Mouse (Mus musculus) forebrain, embryonic 13.5 days (tissue): ENCODE results near the gene Lrmda. TPM values are rescaled to one million over a fixed set of nuclear protein-coding genes. Genes with fewer than 3 reads are reported as not detected.
A peak's percentile ranks its signal among the peaks of the same experiment; 100 is the strongest.

Experiments
- ATAC-seq: fragments of 200-750 bp; cut with Nextera tagmentation; 2 replicates; pipeline ENCODE4 v1.8.0; 2017
- H3K27ac ChIP-seq: fragments of 300-500 bp; sonication (generic); 2 replicates; pipeline ENCODE4 v1.5.1; 2015; ENCODE audit warnings: inconsistent platforms, mild to moderate bottlenecking, moderate library complexity
- H3K27me3 ChIP-seq: fragments of 300-500 bp; sonication (generic); 2 replicates; pipeline ENCODE4 v1.6.1; 2015; ENCODE audit warnings: mild to moderate bottlenecking, inconsistent platforms
- H3K36me3 ChIP-seq: fragments of 300-500 bp; sonication (generic); 2 replicates; pipeline ENCODE4 v1.6.1; 2015; ENCODE audit warnings: mild to moderate bottlenecking, inconsistent platforms; ENCODE audit not compliant: poor library complexity, severe bottlenecking
- H3K4me1 ChIP-seq: fragments of 300-500 bp; sonication (generic); 2 replicates; pipeline ENCODE4 v1.6.1; 2015; ENCODE audit warnings: inconsistent platforms
- H3K4me2 ChIP-seq: fragments of 300-500 bp; sonication (generic); 2 replicates; pipeline ENCODE4 v1.6.1; 2015; ENCODE audit warnings: inconsistent platforms, mild to moderate bottlenecking, moderate library complexity
- H3K4me3 ChIP-seq: fragments of 300-500 bp; sonication (generic); 2 replicates; pipeline ENCODE4 v1.5.1; 2015; ENCODE audit warnings: mild to moderate bottlenecking, inconsistent platforms
- H3K9ac ChIP-seq: fragments of 300-500 bp; sonication (generic); 2 replicates; pipeline ENCODE4 v1.6.1; 2015; ENCODE audit warnings: mild to moderate bottlenecking, inconsistent platforms
- H3K9me3 ChIP-seq: fragments of 300-500 bp; sonication (generic); replicated peaks from 2 replicates; pipeline ENCODE4 v1.6.1; 2016; ENCODE audit warnings: inconsistent platforms
- WGBS: fragments of 180-500 bp; shearing (Covaris S2); methylation state at CpG from one replicate; pipeline ENCODE4 v1.1.7; 2015; 5-methylcytosine and 5-hydroxymethylcytosine counted together
- polyA plus RNA-seq: library from polyadenylated mRNA; unstranded; fragments of >200 nt; fragmentation: Nextera tagmentation; extraction: Ambion mirVana; gene quantifications from 2 replicates; pipeline ENCODE4 v1.2.1, GENCODE M21; 2015

Gene Lrmda
- polyA plus RNA-seq, 1 experiment from 2014 or later, result not detected

- peaks cover 11% of the 10 kb centered on the region for H3K4me1 ChIP-seq
- H3K27me3 ChIP-seq, result peaks cover 71% of the 10 kb centered on the region
- H3K27ac ChIP-seq, result no peak overlapping the region
- no peak overlapping the region for H3K9ac ChIP-seq
- H3K36me3 ChIP-seq, result no peaks in the 10 kb centered on the region
- no peak overlapping the region for H3K4me3 ChIP-seq
- no peaks in the 10 kb centered on the region for H3K9me3 ChIP-seq
- peak; percentile 58 for ATAC-seq
- WGBS, result 26% methylated on average over 2 of the region's 2 CpGs
- no peak overlapping the region for H3K4me2 ChIP-seq
Observed at GRCm38 (mm10) chr14:22020885-22021284, 1.4 kb downstream of the Lrmda start.

DNA sequence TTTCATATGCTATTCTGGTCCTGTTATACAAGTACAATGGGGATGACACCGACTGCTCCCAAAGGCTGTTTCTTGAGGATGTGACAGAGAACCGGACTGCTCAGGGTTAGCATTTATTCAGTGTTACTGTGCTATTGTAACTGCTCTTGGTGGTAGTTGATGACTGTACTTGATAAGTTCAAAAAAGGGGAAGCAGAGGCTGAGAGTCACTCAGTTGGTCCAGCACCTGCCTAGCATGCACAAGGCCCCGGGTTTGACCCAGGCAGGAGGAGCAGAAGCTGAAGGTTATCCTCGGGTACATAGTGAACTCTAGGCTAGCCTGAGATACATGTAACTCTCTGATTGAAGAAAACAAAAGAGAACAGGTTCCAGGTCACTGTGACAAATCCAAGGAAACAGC lies 4.0 kb downstream of the Lrmda start:
- H3K27ac ChIP-seq, result no peak overlapping the region
- no peak overlapping the region for H3K4me3 ChIP-seq
- WGBS, result 79% methylated on average over 4 of the region's 4 CpGs
- ATAC-seq, result no peak
- no peak overlapping the region for H3K9ac ChIP-seq
- H3K27me3 ChIP-seq, result peaks cover 48% of the 10 kb centered on the region
- H3K36me3 ChIP-seq, result no peaks in the 10 kb centered on the region
- H3K4me1 ChIP-seq, result peaks cover 11% of the 10 kb centered on the region
- H3K9me3 ChIP-seq, result no peaks in the 10 kb centered on the region
- no peak overlapping the region for H3K4me2 ChIP-seq

- peak overlapping the region; percentile 8; the same call in 1 of the 2 replicates for H3K4me2 ChIP-seq
- H3K4me1 ChIP-seq, result peaks cover 31% of the 10 kb centered on the region
- ATAC-seq, result no peak; the same call in 1 of the 2 replicates
- H3K4me3 ChIP-seq, result no peak overlapping the region
- 12% methylated on average over 3 of the region's 3 CpGs for WGBS
- H3K27ac ChIP-seq, result no peak overlapping the region
- H3K9me3 ChIP-seq, result no peaks in the 10 kb centered on the region
- H3K36me3 ChIP-seq, result no peaks in the 10 kb centered on the region
- peaks cover 75% of the 10 kb centered on the region for H3K27me3 ChIP-seq
- H3K9ac ChIP-seq, result no peak overlapping the region
Observed at GRCm38 (mm10) chr14:22035900-22036299, 16.4 kb downstream of the Lrmda start.

DNA sequence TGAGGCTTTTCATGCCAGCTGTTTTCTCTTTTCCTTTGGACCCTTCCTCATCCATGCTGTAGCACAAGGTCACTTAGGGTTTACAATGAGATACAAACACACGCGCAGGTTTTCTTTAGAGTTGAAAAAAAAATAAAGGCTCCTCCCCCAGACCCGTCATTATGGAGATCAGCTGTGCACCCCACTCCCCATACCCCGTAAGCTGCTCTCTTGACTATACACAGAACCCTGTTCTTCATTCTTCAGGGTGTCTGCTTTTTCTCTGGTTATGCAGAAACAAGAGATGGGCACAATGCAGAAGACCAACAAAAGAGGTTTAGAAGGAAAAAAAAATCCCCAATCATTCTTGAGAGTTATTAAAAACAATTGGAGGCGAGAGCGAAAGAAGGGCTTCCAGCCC lies 16.8 kb downstream of the Lrmda start:
- peaks cover 31% of the 10 kb centered on the region for H3K4me1 ChIP-seq
- H3K36me3 ChIP-seq, result no peaks in the 10 kb centered on the region
- WGBS, result 20% methylated on average over 6 of the region's 6 CpGs
- peak overlapping the region; percentile 37 for H3K27ac ChIP-seq
- no peak overlapping the region for H3K4me3 ChIP-seq
- H3K9ac ChIP-seq, result no peak overlapping the region
- H3K9me3 ChIP-seq, result no peaks in the 10 kb centered on the region
- H3K4me2 ChIP-seq, result peak overlapping the region; percentile 8; the same call in 1 of the 2 replicates
- peaks cover 78% of the 10 kb centered on the region for H3K27me3 ChIP-seq
- ATAC-seq, result peak; percentile 52; the same call in 1 of the 2 replicates

DNA sequence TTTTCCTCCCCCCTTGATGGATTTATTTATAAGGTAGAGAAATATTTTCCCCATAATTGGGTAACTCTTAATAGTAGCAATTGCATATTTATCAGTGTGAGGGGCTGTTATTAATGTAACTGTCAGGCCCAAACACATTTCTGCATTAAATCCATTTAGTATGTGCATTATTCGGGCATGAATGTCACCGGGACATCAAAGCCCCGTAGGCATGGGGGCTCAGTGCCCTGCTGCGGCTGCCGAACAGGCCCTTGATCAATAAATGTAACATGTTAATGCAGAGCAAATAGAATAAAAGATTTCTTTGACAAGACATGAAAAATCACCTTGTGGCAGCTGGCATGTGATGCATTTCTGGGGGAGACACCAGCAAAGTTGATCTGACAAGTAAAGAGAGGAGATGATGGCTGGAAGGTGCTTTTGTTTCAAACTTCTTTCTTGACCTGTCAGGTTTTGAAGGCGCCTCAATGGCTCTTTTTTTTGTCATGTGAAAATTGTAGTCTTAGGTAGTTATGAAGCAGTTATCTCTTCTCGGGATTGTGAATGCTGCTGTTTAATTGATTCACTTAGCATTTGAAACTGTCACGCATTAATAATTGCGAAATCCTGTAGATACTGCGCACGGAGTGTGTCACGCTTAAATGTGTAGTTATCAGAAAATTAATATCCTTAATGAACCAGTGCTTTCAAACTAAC lies 17.4 kb downstream of the Lrmda start:
- Histone ChIP-seq H3K9me3 (no peaks in the 10 kb centered on the region), H3K27me3 (peaks cover 81% of the 10 kb centered on the region), H3K9ac (no peak overlapping the region), H3K36me3 (no peaks in the 10 kb centered on the region), H3K4me3 (no peak overlapping the region), H3K27ac (no peak overlapping the region), H3K4me2 (peak overlapping the region; percentile 29; the same call in 1 of the 2 replicates), H3K4me1 (peaks cover 31% of the 10 kb centered on the region)
- peak; percentile 69 for ATAC-seq
- WGBS, result 32% methylated on average over 12 of the region's 12 CpGs

DNA sequence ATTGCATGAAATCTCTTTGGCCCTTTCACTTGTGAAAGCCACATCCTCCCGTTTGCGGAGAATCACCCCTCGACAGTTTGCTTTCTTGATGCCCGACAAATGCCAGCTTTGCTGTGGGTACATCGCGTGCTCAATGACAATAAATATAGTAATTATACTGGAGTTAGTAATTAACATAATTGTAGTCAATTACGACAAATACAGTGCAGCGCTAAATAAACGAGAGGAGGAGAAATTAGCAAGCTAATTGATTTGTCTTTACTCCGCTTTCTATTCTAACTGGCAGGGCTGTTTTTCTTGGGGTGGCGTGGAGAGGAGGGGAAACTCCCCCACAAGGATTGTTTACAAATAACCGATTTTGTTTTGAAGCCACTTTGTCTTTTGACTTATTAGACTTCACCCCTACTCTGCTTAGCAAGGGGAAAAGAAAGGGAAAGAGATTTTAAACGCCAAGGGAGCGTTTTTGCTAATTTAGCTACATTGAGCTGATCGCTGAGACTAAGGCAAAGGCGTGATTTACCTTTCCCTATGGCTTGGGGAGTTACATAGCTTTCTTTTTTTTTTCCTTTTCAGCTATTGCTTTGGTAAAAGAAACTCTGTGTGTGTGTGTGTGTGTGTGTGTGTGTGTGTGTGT lies 18.1 kb downstream of the Lrmda start:
- no peak overlapping the region for H3K4me3 ChIP-seq
- ATAC-seq, result peak; percentile 57
- H3K9ac ChIP-seq, result no peak overlapping the region
- peaks cover 31% of the 10 kb centered on the region for H3K4me1 ChIP-seq
- no peaks in the 10 kb centered on the region for H3K36me3 ChIP-seq
- WGBS, result 25% methylated on average over 16 of the region's 16 CpGs
- no peak overlapping the region for H3K27ac ChIP-seq
- peaks cover 85% of the 10 kb centered on the region for H3K27me3 ChIP-seq
- no peaks in the 10 kb centered on the region for H3K9me3 ChIP-seq
- H3K4me2 ChIP-seq, result peak overlapping the region; percentile 29

GRCm38 (mm10) chr14:22042146-22042545 lies 22.6 kb downstream of the Lrmda start:
- ATAC-seq, result no peak
- Histone ChIP-seq H3K9ac (no peak overlapping the region), H3K27me3 (peaks cover 75% of the 10 kb centered on the region), H3K27ac (no peak overlapping the region), H3K9me3 (no peaks in the 10 kb centered on the region), H3K4me2 (no peak overlapping the region), H3K4me1 (peaks cover 15% of the 10 kb centered on the region), H3K4me3 (no peak overlapping the region), H3K36me3 (no peaks in the 10 kb centered on the region)
- 93% methylated on average over 6 of the region's 6 CpGs for WGBS

GRCm38 (mm10) chr14:22043420-22043819 lies 23.9 kb downstream of the Lrmda start:
- no peaks in the 10 kb centered on the region for H3K36me3 ChIP-seq
- whole genome bisulfite sequencing, result 87% methylated on average over 5 of the region's 5 CpGs
- ATAC-seq, result no peak

GRCm38 (mm10) chr14:22046262-22046856 lies 26.8 kb downstream of the Lrmda start:
- Histone ChIP-seq H3K4me2 (no peak overlapping the region), H3K4me3 (no peak overlapping the region), H3K9me3 (no peaks in the 10 kb centered on the region), H3K36me3 (no peaks in the 10 kb centered on the region), H3K27me3 (peaks cover 63% of the 10 kb centered on the region), H3K4me1 (no peaks in the 10 kb centered on the region), H3K27ac (no peak overlapping the region), H3K9ac (no peak overlapping the region)
- peak; percentile 66; the same call in 1 of the 2 replicates for ATAC-seq
- WGBS, result 76% methylated on average over 10 of the region's 10 CpGs

More at GRCm38 (mm10) chr14:22043420-22043819, 23.9 kb downstream of the Lrmda start:
- Histone ChIP-seq H3K4me2 (no peak overlapping the region), H3K4me3 (no peak overlapping the region), H3K9me3 (no peaks in the 10 kb centered on the region), H3K9ac (no peak overlapping the region), H3K27ac (no peak overlapping the region), H3K4me1 (0 out of 2 replicates have a peak, but pooled peaks cover 2% of the 10 kb centered on the region), H3K27me3 (peaks cover 76% of the 10 kb centered on the region)

- Histone ChIP-seq H3K4me3 (no peak overlapping the region), H3K4me2 (no peak overlapping the region), H3K4me1 (no peaks in the 10 kb centered on the region), H3K36me3 (no peaks in the 10 kb centered on the region), H3K9ac (no peak overlapping the region), H3K9me3 (no peaks in the 10 kb centered on the region), H3K27ac (no peak overlapping the region), H3K27me3 (peaks cover 53% of the 10 kb centered on the region)
- no peak for ATAC-seq
- WGBS, result 82% methylated on average over 18 of the region's 18 CpGs
Observed at GRCm38 (mm10) chr14:22048068-22048899, 28.8 kb downstream of the Lrmda start.

DNA sequence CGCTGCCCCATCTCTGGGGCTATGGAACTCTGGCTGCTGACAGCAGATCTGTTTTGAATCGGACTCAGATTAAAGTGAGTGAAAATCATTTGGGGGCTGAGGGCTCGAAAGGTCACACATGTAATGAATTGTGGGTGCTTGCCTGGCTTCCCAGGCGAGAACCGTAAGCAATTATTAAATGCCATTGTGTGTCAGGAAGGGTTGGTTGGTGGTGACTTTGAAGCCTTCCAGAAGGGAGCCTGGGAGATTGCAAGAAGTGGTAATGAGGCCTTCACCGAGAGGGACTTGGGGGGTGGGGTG lies 29.3 kb downstream of the Lrmda start:
- H3K4me2 ChIP-seq, result no peak overlapping the region
- peaks cover 49% of the 10 kb centered on the region for H3K27me3 ChIP-seq
- no peaks in the 10 kb centered on the region for H3K36me3 ChIP-seq
- no peak overlapping the region for H3K4me3 ChIP-seq
- no peak overlapping the region for H3K9ac ChIP-seq
- no peaks in the 10 kb centered on the region for H3K9me3 ChIP-seq
- WGBS, result 67% methylated on average over 6 of the region's 6 CpGs
- no peak overlapping the region for H3K27ac ChIP-seq
- H3K4me1 ChIP-seq, result no peaks in the 10 kb centered on the region
- ATAC-seq, result no peak

DNA sequence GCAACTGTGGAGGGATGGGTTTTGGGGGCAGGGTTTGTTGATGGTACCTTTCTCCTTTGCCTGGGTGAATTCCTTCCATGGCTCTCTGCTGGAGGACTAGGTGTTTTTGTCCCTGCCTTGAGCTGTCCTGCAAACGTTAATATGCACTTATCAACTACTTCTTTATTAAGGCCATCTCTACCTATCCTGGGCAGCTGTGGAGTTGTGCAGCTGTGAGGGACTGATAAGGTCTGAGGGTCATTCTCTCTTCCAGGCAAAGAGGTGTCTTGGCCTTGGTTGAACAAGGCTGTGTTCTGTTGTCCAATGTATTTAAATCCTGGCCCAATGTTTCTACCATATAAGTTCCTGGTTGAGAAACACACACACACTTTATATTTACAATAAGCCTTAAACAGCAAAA lies 29.8 kb downstream of the Lrmda start:
- no peak overlapping the region for H3K4me2 ChIP-seq
- H3K9ac ChIP-seq, result no peak overlapping the region
- no peak overlapping the region for H3K4me3 ChIP-seq
- 76% methylated on average over 1 of the region's 1 CpGs for WGBS
- ATAC-seq, result no peak
- H3K9me3 ChIP-seq, result no peaks in the 10 kb centered on the region
- no peak overlapping the region for H3K27ac ChIP-seq
- H3K36me3 ChIP-seq, result no peaks in the 10 kb centered on the region
- no peaks in the 10 kb centered on the region for H3K4me1 ChIP-seq
- H3K27me3 ChIP-seq, result peaks cover 50% of the 10 kb centered on the region
